Mouse (Mus musculus) midbrain, embryonic 10.5 days (tissue): ENCODE measurements at regions not wholly inside any gene's neighbourhood (a gene's known extent, or its start where the extent isn't known, plus 50 kb on each side); places are given as distances from the start of the nearest gene placed in this dataset.
"Not testable (repeated sequence)": the region's sequence is repeated elsewhere in the genome, so short reads cannot be mapped to it uniquely, and the experiment has no call there.

ENCODE experiments used
- DNase-seq: peaks from one replicate; pipeline ENCODE4 v3.0.0-alpha.2; 2017; ENCODE audit warnings: low spot score
- H3K27ac ChIP-seq: fragments of 300-500 bp; sonication (generic); replicated peaks from 2 replicates; pipeline ENCODE4 v1.5.1; 2016; ENCODE audit warnings: mild to moderate bottlenecking
- H3K27me3 ChIP-seq: fragments of 300-500 bp; sonication (generic); 2 replicates; pipeline ENCODE4 v1.6.1; 2016; ENCODE audit warnings: low read depth, mild to moderate bottlenecking; ENCODE audit not compliant: poor library complexity, severe bottlenecking
- H3K36me3 ChIP-seq: fragments of 300-500 bp; sonication (generic); 2 replicates; pipeline ENCODE4 v1.6.1; 2016; ENCODE audit warnings: mild to moderate bottlenecking, moderate library complexity
- H3K4me1 ChIP-seq: fragments of 300-500 bp; sonication (generic); 2 replicates; pipeline ENCODE4 v1.6.1; 2016
- H3K4me3 ChIP-seq: fragments of 300-500 bp; sonication (generic); 2 replicates; pipeline ENCODE4 v1.5.1; 2016; ENCODE audit warnings: mild to moderate bottlenecking, moderate library complexity
- H3K9me3 ChIP-seq: fragments of 300-500 bp; sonication (generic); replicated peaks from 2 replicates; pipeline ENCODE4 v1.6.1; 2016; ENCODE audit warnings: mild to moderate bottlenecking
- WGBS: fragments of 180-500 bp; shearing (Covaris S2); methylation state at CpG from one replicate; pipeline ENCODE4 v1.1.7; 2016; 5-methylcytosine and 5-hydroxymethylcytosine counted together

DNA sequence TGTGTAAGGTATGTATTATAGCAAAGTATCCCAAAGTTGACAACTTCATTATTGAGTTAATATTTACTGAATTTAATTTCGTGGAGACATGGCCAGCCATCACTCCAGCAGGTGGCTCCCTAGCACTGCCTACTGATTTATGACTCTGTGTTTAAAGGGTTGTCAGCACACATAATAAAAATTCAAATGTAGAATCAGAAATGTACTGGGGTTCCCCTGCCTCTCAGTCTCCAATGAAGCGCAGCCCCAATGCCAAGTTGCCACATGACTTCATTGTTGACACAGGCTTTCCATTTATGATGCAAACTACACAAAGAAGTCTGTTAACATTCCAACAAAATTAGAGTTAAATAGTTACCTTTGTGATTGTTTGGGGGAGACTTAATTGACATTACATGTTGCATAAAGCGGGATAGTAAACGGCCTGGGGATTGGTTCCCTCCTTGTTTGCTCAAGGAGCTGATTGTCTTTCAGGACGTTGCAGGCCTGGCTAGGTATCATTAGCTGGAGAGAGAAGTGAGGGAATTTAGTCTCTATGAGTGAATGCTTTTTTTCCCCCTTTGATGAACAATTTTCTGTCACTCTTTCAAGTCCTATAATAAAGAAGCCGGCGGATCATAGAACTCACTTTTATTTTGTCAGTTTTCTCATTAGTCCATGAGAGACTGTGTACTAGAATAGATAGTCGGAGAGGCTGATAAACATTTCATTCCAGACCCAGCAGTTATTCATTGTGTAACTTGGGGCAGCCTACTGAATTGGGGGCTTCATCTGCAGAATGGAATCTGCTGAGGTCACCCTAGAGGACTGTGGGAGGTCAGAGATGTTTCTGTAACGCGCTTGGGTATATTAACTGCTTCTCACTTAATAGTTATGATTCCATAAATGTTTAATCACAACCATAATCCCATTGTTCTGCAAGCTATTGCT is 287.9 kb downstream of the Kif2b start:
- H3K27ac ChIP-seq, result no peak overlapping the region
- 0 out of 2 replicates have a peak, but pooled peaks cover 4% of the 10 kb centered on the region for H3K4me1 ChIP-seq
- WGBS, result 63% methylated on average over 10 of the region's 10 CpGs
- H3K36me3 ChIP-seq, result no peaks in the 10 kb centered on the region
- no peak overlapping the region for H3K4me3 ChIP-seq
- no peaks in the 10 kb centered on the region for H3K9me3 ChIP-seq
- H3K27me3 ChIP-seq, result no peaks in the 10 kb centered on the region
- DNase-seq, result peak; percentile 19

DNA sequence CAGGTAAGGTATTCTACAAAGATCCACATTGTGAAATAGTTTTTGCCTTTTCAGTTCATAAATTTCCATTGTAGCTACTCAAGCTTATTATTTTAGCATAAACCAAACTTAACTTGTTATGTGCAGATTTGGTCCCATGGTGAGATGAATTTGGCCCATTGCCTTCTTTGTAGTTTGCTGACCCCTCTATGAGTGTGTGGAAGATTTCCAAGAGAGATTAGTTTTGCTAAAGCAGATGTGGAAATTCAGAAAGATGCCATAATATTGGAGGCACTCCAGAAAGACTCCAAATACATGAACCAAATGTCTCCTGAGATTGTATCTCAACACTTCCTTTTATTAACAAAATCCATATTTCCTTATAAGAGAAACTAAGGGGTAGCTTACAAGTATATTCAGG is 291.0 kb downstream of the Kif2b start:
- H3K27me3 ChIP-seq, result no peaks in the 10 kb centered on the region
- DNase-seq, result no peak
- H3K4me1 ChIP-seq, result 0 out of 2 replicates have a peak, but pooled peaks cover 4% of the 10 kb centered on the region
- H3K9me3 ChIP-seq, result no peaks in the 10 kb centered on the region
- no peaks in the 10 kb centered on the region for H3K36me3 ChIP-seq
- H3K4me3 ChIP-seq, result no peak overlapping the region
- H3K27ac ChIP-seq, result no peak overlapping the region

DNA sequence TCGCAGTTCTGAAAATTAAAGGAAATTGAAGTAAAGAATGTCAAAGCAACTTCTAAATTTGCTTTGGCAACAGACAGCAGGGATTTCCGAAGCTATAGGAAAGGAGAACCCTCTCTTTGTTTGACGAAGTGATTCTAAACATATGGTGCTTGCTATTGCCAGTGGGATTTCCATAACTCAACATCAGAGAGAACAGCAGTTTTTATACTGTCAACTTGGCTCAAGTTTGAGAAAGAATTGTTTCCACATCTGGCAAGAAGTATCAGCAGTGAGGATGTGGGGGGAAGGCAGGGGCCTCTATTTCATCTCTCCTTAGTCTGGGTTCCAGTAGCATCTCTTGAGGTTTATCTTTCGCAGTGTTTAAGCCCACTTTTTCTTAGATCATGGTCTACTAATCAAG is 315.1 kb downstream of the Kif2b start:
- WGBS, result 70% methylated on average over 4 of the region's 4 CpGs
- Histone ChIP-seq H3K4me3 (no peak overlapping the region), H3K27me3 (no peaks in the 10 kb centered on the region), H3K9me3 (no peaks in the 10 kb centered on the region), H3K4me1 (peaks cover 4% of the 10 kb centered on the region), H3K36me3 (no peaks in the 10 kb centered on the region), H3K27ac (no peak overlapping the region)
- no peak for DNase-seq

DNA sequence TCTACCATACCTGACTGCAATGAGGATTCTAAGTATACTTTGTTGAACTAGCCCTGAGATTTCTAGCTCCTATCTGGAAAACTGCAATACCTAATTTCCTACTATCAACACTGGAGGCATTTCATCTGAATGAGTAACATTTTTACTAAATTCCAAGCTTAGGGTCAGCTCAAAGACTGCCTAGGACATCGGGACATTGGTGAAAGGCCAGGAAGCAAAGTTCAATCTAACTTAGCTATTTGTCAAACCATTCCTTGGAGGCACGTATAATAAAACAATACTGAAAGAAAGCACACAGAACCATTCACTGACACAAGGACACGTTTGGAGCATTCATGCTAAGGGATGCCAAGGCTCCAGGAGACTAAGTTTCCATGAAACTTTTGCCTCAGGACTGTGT is 335.3 kb downstream of the Kif2b start:
- not testable (repeated sequence) for H3K9me3 ChIP-seq, H3K27me3 ChIP-seq, H3K4me1 ChIP-seq, H3K4me3 ChIP-seq, H3K36me3 ChIP-seq, DNase-seq, H3K27ac ChIP-seq
- 83% methylated on average over 3 of the region's 3 CpGs for WGBS

DNA sequence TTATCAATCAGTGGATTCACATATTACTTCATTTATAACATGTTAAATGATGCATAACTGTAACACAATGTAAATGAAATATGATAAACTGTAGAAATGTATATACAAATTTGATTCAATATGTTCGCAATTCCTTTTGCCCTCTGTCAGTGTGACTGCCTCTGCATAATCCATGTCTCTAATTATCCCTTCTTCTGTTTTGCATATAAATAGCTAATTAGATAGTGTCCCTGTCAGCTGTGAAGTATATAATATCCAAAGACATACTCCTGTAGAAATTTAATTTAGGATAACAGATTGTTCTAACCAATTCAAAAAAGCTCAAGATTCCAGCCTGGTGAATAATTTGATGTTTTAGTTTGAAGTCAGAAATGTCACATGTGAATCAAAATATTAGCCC is 361.2 kb downstream of the Kif2b start:
- Histone ChIP-seq H3K9me3 (no peaks in the 10 kb centered on the region), H3K4me3 (no peak overlapping the region), H3K27me3 (no peaks in the 10 kb centered on the region), H3K27ac (no peak overlapping the region), H3K36me3 (no peaks in the 10 kb centered on the region), H3K4me1 (no peaks in the 10 kb centered on the region)
- no peak for DNase-seq
- 98% methylated on average over 1 of the region's 1 CpGs for WGBS

DNA sequence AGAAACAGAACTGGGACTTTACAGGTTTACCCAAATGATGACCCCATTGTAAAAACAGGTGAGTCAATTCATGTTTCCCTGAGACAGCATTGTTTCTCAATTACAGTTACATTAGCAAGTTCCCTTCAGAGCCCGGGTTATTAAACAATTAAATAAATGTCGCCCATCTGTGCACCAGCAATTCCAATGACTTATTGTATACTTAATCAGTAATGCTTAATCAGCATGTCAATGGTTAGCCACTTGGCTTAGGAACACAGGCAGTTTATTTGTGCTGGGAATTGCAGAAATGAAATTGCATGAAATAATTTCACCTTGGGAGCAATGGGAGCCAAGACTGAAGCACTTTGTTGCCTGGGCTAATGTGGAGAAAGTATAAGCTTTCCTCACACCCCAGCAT is 364.3 kb downstream of the Kif2b start:
- WGBS, result 95% methylated on average over 2 of the region's 2 CpGs
- H3K36me3 ChIP-seq, result no peaks in the 10 kb centered on the region

DNA sequence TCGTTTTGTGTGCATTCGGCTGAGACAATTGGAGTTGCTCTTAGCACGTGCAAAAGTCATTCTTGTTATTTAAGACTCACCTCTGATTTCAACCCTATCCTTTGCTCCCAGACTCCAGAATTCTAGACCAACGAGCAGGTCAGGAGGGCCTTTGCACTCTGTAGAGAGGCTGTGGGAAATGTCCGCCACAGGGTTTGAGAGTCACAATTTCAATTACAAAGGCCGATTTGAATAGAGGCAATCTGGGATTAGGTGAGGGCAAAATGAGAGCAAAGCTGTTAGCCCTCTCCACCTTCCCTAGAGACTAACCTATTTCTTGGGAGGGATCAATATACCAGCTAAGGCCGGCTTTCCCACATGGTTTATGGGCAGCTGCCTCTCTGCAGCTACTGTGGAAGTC is 370.9 kb downstream of the Kif2b start:
- no peaks in the 10 kb centered on the region for H3K27me3 ChIP-seq
- H3K4me3 ChIP-seq, result no peak overlapping the region
- no peaks in the 10 kb centered on the region for H3K9me3 ChIP-seq
- 30% methylated on average over 7 of the region's 7 CpGs for WGBS
- peaks cover 25% of the 10 kb centered on the region for H3K4me1 ChIP-seq
- no peaks in the 10 kb centered on the region for H3K36me3 ChIP-seq
- peak overlapping the region; percentile 59; the same call in 1 of the 2 replicates for H3K27ac ChIP-seq
- peak; percentile 18 for DNase-seq

More for the DNA sequence above, 364.3 kb downstream of the Kif2b start:
- Histone ChIP-seq H3K9me3 (no peaks in the 10 kb centered on the region), H3K4me1 (no peaks in the 10 kb centered on the region), H3K27ac (no peak overlapping the region), H3K4me3 (no peak overlapping the region), H3K27me3 (no peaks in the 10 kb centered on the region)
- no peak for DNase-seq

DNA sequence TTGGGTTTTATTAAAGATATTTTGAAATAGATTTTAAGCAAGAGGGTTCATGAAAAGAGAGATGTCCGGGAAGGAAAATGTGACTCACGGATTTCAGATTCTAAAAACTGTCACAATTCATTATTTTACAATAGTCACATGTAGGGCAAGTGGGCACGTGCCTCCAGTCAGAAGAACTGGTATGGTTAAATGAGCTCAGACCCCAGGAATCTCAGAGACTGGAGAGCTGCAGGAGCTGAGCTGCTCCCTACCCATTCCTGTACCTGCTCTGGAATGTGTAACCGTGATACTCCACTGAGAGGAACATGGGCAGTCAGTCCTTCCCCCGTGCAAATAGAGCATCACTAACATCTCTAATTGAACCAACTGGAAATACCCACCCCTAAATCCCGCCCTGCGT is 372.9 kb downstream of the Kif2b start:
- H3K36me3 ChIP-seq, result no peaks in the 10 kb centered on the region
- H3K27me3 ChIP-seq, result no peaks in the 10 kb centered on the region
- no peaks in the 10 kb centered on the region for H3K9me3 ChIP-seq
- DNase-seq, result no peak
- H3K4me1 ChIP-seq, result peaks cover 25% of the 10 kb centered on the region
- 0 out of 2 replicates have a peak overlapping the region, but pooled peaks have one; percentile 9 for H3K27ac ChIP-seq
- H3K4me3 ChIP-seq, result no peak overlapping the region
- WGBS, result 78% methylated on average over 7 of the region's 7 CpGs

DNA sequence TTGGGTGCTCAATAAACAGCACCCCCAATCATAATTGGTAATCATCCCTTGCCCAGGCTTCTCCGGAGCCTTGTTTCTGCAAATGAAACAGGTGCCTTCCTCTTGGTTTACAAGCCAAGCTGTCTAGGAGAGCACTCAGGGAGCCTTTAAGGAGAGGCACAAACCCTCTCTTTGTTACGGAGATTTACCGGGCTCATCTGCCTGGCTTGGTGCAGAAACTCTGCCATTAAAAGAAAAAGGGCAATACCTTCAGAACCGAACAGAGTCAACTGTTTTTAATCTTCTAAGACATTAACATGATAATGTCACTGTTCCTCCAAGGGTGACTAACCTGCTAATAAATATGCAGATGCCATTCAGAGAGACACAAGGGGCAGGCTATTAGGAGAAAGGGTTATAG is 380.5 kb downstream of the Kif2b start:
- no peaks in the 10 kb centered on the region for H3K9me3 ChIP-seq
- no peaks in the 10 kb centered on the region for H3K36me3 ChIP-seq
- no peak for DNase-seq
- H3K4me3 ChIP-seq, result no peak overlapping the region
- peaks cover 11% of the 10 kb centered on the region for H3K4me1 ChIP-seq
- 9% methylated on average over 4 of the region's 4 CpGs for WGBS
- 0 out of 2 replicates have a peak overlapping the region, but pooled peaks have one; percentile 3 for H3K27ac ChIP-seq
- H3K27me3 ChIP-seq, result no peaks in the 10 kb centered on the region

DNA sequence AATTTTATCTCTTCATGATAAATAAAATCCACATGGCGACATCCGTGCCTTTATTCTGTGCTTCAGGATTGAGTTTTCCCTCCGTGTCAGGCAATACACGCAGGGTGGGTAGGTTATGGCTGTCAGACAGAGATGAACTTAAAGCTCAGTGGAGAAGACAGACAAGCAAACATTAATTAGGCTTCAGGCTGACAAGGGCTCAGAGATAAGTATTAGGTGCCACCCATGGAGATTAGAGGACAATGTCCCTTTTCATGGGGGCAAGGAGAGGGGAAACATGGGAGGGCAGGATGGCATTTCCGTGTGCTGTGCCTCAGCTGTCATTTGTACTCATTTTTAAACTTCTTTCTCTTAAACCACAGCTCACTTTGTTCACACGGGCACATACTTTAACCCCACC is 381.0 kb downstream of the Kif2b start:
- no peaks in the 10 kb centered on the region for H3K9me3 ChIP-seq
- no peak overlapping the region for H3K4me3 ChIP-seq
- H3K4me1 ChIP-seq, result peaks cover 11% of the 10 kb centered on the region
- no peak for DNase-seq
- WGBS, result 19% methylated on average over 6 of the region's 6 CpGs
- no peaks in the 10 kb centered on the region for H3K27me3 ChIP-seq
- H3K27ac ChIP-seq, result 0 out of 2 replicates have a peak overlapping the region, but pooled peaks have one; percentile 3
- H3K36me3 ChIP-seq, result no peaks in the 10 kb centered on the region

DNA sequence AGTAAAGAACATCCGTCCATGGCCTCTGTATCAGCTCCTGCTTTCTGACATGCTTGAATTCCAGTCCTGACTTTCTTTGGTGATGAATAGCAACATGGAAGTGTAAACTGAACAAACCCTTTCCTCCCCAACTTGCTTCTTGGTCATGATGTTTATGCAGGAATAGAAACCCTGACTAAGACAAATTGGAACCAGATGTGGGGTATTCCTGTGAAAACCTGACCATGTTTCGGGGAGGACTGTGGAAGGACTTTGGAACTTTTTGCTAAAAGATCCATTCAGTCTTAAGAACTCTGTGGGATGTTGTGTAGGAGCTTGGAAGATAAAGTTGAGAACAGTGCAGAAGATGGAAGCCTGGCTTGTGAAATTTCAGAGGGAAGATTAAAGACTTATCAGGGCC is 410.0 kb downstream of the Kif2b start:
- DNase-seq, H3K4me3 ChIP-seq: not testable (repeated sequence)
- WGBS, result 74% methylated on average over 2 of the region's 2 CpGs

DNA sequence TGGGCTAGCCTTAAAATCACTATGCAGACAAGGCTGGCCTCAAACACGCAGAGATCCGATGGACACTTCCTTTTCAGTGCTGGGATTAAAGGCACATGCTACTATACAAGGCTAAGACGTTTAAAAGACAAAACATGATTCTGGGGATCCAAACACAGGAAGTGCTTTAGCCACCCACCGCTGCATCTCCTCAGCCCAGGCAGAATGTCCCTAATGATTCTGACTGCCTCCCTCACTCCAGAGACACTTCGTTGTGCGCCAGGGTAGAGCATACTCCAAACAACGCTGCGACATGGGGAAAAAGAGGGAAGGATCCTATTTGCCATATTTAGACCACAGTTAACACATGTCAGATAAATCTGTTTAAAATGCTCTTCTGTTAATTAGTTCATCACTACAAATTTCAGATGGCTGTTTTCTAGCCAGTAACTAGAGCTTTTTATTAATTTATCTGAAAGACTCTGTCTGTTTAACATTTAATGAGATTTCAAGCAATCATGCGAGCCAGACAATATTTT is 443.5 kb downstream of the Kif2b start:
- WGBS, result 65% methylated on average over 9 of the region's 9 CpGs
- DNase-seq, result no peak

More for the DNA sequence above, 410.0 kb downstream of the Kif2b start:
- not testable (repeated sequence) for H3K27me3 ChIP-seq, H3K27ac ChIP-seq, H3K36me3 ChIP-seq, H3K4me1 ChIP-seq, H3K9me3 ChIP-seq

DNA sequence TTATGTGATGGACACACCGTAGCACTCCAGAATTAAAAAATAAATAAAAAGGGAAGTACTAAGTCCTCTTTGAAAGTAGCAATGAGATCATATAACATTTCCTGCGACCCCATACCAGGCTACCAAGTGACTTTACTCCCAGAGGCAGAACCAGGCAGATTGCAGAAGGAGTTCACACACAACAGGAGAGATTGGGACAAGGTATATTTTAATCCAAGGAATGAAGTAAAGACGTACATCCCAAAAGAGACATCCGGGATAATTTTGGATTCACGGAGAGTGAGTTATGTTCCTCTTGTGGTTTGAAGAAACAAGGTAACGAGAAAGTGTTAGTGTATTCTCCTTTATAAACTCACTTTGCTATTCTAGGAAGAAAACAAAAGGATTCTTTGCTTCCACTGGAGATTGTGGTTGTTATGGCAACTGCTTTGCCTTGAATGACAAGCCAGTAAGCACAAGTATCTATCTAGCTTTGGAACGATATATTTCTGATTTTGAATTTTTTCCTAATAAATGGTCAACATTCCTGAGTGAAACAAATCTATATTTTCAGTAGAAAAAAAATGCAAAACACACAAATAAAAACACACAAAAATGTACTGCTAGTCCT is 444.5 kb downstream of the Kif2b start:
- Histone ChIP-seq H3K4me1 (peaks cover 34% of the 10 kb centered on the region), H3K27ac (no peak overlapping the region), H3K27me3 (no peaks in the 10 kb centered on the region), H3K9me3 (no peaks in the 10 kb centered on the region), H3K4me3 (no peak overlapping the region), H3K36me3 (no peaks in the 10 kb centered on the region)
- no peak for DNase-seq
- WGBS, result 51% methylated on average over 7 of the region's 7 CpGs

More for the DNA sequence above, 443.5 kb downstream of the Kif2b start:
- no peak overlapping the region for H3K4me3 ChIP-seq
- H3K27ac ChIP-seq, result no peak overlapping the region
- no peaks in the 10 kb centered on the region for H3K27me3 ChIP-seq
- peaks cover 34% of the 10 kb centered on the region for H3K4me1 ChIP-seq
- no peaks in the 10 kb centered on the region for H3K9me3 ChIP-seq
- no peaks in the 10 kb centered on the region for H3K36me3 ChIP-seq
